Comparison of ENCODE assay signal across 12 mouse cellular contexts in the genomic region with DNA sequence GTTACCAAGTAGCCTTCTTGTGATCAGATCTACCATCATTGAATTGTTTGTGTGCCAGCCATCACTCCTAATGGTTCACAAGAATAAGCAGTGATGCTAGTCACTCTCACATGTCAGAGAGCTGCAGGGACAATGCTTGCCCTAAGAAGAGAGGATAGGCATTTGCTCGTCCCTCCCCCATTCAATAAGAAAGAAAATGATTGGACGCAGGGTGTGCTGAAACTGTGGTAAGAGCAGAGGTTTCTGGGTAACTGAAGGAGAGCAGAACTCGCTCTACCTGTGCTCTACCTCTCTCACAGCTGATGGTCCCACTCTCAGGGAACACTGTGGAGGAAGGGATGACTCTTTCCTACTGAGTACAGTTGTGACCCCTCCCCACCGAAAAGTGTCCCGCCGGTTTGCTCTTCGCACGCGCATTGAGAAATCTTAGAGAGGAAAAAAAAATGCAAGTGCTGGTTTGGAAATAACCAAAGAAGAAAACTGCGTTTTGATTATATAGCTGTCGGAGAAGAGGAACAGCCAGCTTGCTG. TPM values are rescaled to one million over a fixed set of nuclear protein-coding genes. Genes with fewer than 3 reads are reported as not detected.
DNase-seq lines count a peak whose midpoint lies in the region; ATAC-seq and TF ChIP-seq lines count a peak whose summit lies in the region.
"Had no signal": no experiment of that assay in that cellular context is flagged by ENCODE, and none has a peak within 500 bp of the region (broad histone marks: within the 10 kb centered on the region; RNA-seq: fewer than 3 reads in every experiment).

No protein-coding gene starts in this region.

- H3K4me2 ChIP-seq in heart, embryonic 16.5 days (ENCODE audit: low read depth, low read length), result peak overlapping the region; percentile 1; the same call in 1 of the 2 replicates
- peak overlapping the region; percentile 44 for H3K4me2 ChIP-seq in intestine, embryonic 15.5 days (replicated peaks)
- H3K4me2 ChIP-seq in lung, embryonic 16.5 days (ENCODE audit: low read depth, low read length), result peak overlapping the region; percentile 45
- H3K4me2 ChIP-seq: hindbrain, embryonic 15.5 days had no signal

- no peak for DNase-seq in heart, adult 18-20 months
- no peak for DNase-seq in ES-E14 (ENCODE audit: low read depth, low spot score)
- DNase-seq in thymus, adult 18-20 months, result no peak
- no peak for DNase-seq in gastrocnemius, postnatal 4 days (ENCODE audit: low spot score in 2 of 2)
- DNase-seq in urinary bladder, postnatal 14 days (ENCODE audit: low spot score), result no peak
- DNase-seq: gastrocnemius, adult 2 months; right cerebral cortex, adult 18-20 months had no signal

- peak overlapping the region; percentile 2 for H3K4me3 ChIP-seq in heart, embryonic 16.5 days (ENCODE audit: low read length)
- H3K4me3 ChIP-seq in ES-E14 (ENCODE audit: insufficient read depth in 1 of 2, low read depth in 1 of 2, low read length in 2 of 2, poor library complexity in 1 of 2, severe bottlenecking in 1 of 2), result peak overlapping the region; percentile 28 to 41
- H3K4me3 ChIP-seq in intestine, embryonic 15.5 days (replicated peaks), result no peak overlapping the region
- H3K4me3 ChIP-seq in lung, embryonic 16.5 days (ENCODE audit: low read length), result peak overlapping the region; percentile 32
- H3K4me3 ChIP-seq: gastrocnemius, adult 2 months; hindbrain, embryonic 15.5 days had no signal

- no peak for ATAC-seq in heart, embryonic 16.5 days (replicated peaks; ENCODE audit: extremely low read depth, insufficient read depth, low FRiP score)
- ATAC-seq in intestine, embryonic 15.5 days, result no peak
- peak; percentile 27 for ATAC-seq in lung, embryonic 16.5 days (ENCODE audit: low read depth)

- in situ Hi-C loops in ES-E14 (cut with MboI; ENCODE audit: low sequenced_read_pairs in 2 of 2, unreplicated experiment in 2 of 2), result no loop called here

- no peaks in the 10 kb centered on the region for H3K36me3 ChIP-seq in heart, embryonic 16.5 days (ENCODE audit: control insufficient read depth, insufficient read depth)
- no peaks in the 10 kb centered on the region for H3K36me3 ChIP-seq in ES-E14 (ENCODE audit: control insufficient read depth, insufficient read depth, low read length, poor library complexity, severe bottlenecking)
- H3K36me3 ChIP-seq in intestine, embryonic 15.5 days, result no peaks in the 10 kb centered on the region
- H3K36me3 ChIP-seq in lung, embryonic 16.5 days (ENCODE audit: control insufficient read depth, insufficient read depth, low read length), result no peaks in the 10 kb centered on the region

- peaks cover 25% of the 10 kb centered on the region for H3K4me1 ChIP-seq in heart, embryonic 16.5 days (ENCODE audit: control insufficient read depth, insufficient read depth, low read length)
- peaks cover 12 to 27% of the 10 kb centered on the region in 2 experiments for H3K4me1 ChIP-seq in ES-E14 (ENCODE audit: control insufficient read depth in 2 of 2, insufficient read depth in 2 of 2, low read length in 2 of 2, poor library complexity in 1 of 2)
- no peaks in the 10 kb centered on the region for H3K4me1 ChIP-seq in intestine, embryonic 15.5 days (replicated peaks)
- H3K4me1 ChIP-seq in lung, embryonic 16.5 days (replicated peaks; ENCODE audit: control insufficient read depth, insufficient read depth, low read length), result peaks cover 19% of the 10 kb centered on the region

- no peak overlapping the region for H3K9ac ChIP-seq in heart, embryonic 16.5 days (ENCODE audit: low read length)
- no peak overlapping the region for H3K9ac ChIP-seq in ES-E14 (ENCODE audit: insufficient read depth, low read depth, low read length, poor library complexity, severe bottlenecking)
- H3K9ac ChIP-seq in intestine, embryonic 15.5 days, result no peak overlapping the region
- peak overlapping the region; percentile 1; the same call in 1 of the 2 replicates for H3K9ac ChIP-seq in lung, embryonic 16.5 days (ENCODE audit: low read length)
- H3K9ac ChIP-seq: hindbrain, embryonic 15.5 days had no signal

- WGBS in heart, embryonic 16.5 days, result 35% methylated on average over 11 of the region's 11 CpGs
- WGBS in intestine, embryonic 15.5 days, result 25% methylated on average over 11 of the region's 11 CpGs
- 18% methylated on average over 11 of the region's 11 CpGs for WGBS in lung, embryonic 16.5 days

- no peak overlapping the region for H3K27ac ChIP-seq in heart, embryonic 16.5 days (ENCODE audit: low read length)
- H3K27ac ChIP-seq in ES-E14 (ENCODE audit: insufficient read depth, low read depth, low read length, poor library complexity, severe bottlenecking), result no peak overlapping the region
- peak overlapping the region; percentile 27; the same call in 1 of the 2 replicates for H3K27ac ChIP-seq in intestine, embryonic 15.5 days
- H3K27ac ChIP-seq in lung, embryonic 16.5 days (ENCODE audit: low read length), result peak overlapping the region; percentile 69
- H3K27ac ChIP-seq: gastrocnemius, adult 2 months; hindbrain, embryonic 15.5 days had no signal

- no peaks in the 10 kb centered on the region for H3K9me3 ChIP-seq in heart, embryonic 16.5 days (replicated peaks; ENCODE audit: control insufficient read depth, low read length)
- H3K9me3 ChIP-seq in ES-E14 (ENCODE audit: control insufficient read depth, insufficient read depth, low read depth, low read length), result no peaks in the 10 kb centered on the region
- H3K9me3 ChIP-seq in intestine, embryonic 15.5 days, result no peaks in the 10 kb centered on the region
- no peaks in the 10 kb centered on the region for H3K9me3 ChIP-seq in lung, embryonic 16.5 days (ENCODE audit: control insufficient read depth, low read length)
- H3K9me3 ChIP-seq: hindbrain, embryonic 15.5 days had no signal

- no peaks in the 10 kb centered on the region for H3K27me3 ChIP-seq in heart, embryonic 16.5 days (ENCODE audit: control insufficient read depth, insufficient read depth, low read length)
- H3K27me3 ChIP-seq in intestine, embryonic 15.5 days (replicated peaks), result peaks cover 5% of the 10 kb centered on the region; the same call in 1 of the 2 replicates
- no peaks in the 10 kb centered on the region for H3K27me3 ChIP-seq in lung, embryonic 16.5 days (ENCODE audit: control insufficient read depth, insufficient read depth, low read depth, low read length)
- H3K27me3 ChIP-seq: hindbrain, embryonic 15.5 days had no signal

TF ChIP-seq in ES-E14, 5 proteins besides CTCF, POLR2A, EP300 and RAD21:
- TF ChIP-seq ZNF384 (IDR thresholded peaks at IDR 0.05; ENCODE audit: low read depth, low read length) (no peak), HCFC1 (IDR thresholded peaks at IDR 0.05; ENCODE audit: borderline replicate concordance, insufficient read depth, low read length) (no peak), MAFK (IDR thresholded peaks at IDR 0.05; ENCODE audit: insufficient read depth, low read depth, low read length) (no peak), CHD2 (IDR thresholded peaks at IDR 0.05; ENCODE audit: low read depth, low read length) (no peak), ZC3H11A (IDR thresholded peaks at IDR 0.05; ENCODE audit: borderline replicate concordance, low read depth, low read length) (no peak)

RNA-seq across cellular contexts. Expression of a gene that starts 25.2 kb away (rescaled TPM):
- polyA plus RNA-seq in heart, embryonic 16.5 days (2015; fragmentation: Nextera tagmentation; extraction: Ambion mirVana), result 31.1 and 33.8 TPM in 2 replicates
- total RNA-seq in heart, adult 18-20 months (2021), result 100 to 1,000 TPM; 423 to 471 TPM
- 11.8 and 29.1 TPM in 2 replicates for total RNA-seq in ES-E14 (2012; rRNA removed)
- polyA plus RNA-seq in intestine, embryonic 15.5 days (2015; fragmentation: Nextera tagmentation; extraction: Ambion mirVana), result 11.4 and 12.1 TPM in 2 replicates
- polyA plus RNA-seq in lung, embryonic 16.5 days (2015; fragmentation: Nextera tagmentation; extraction: Ambion mirVana), result 18.9 and 23.1 TPM in 2 replicates
- total RNA-seq in gastrocnemius, postnatal 4 days (2021), result 100 to 1,000 TPM; 188 to 208 TPM
- total RNA-seq: megakaryocyte, adult 5-6 weeks had no signal

Comparison
In these comparisons a context has a peak if more than half of its experiments do, and no peak if none do; other contexts are left out.
1. H3K27ac ChIP-seq: peak in intestine, embryonic 15.5 days (single experiment) and lung, embryonic 16.5 days (single experiment); none in heart, embryonic 16.5 days (single experiment) and ES-E14 (single experiment).
2. Peak in every context shown above with its lines, with median percentiles within 50 percentile points of each other: H3K4me2 ChIP-seq.